Mouse (Mus musculus): ENCODE results near the gene Hoxd3.

Gene Hoxd3

DNA sequence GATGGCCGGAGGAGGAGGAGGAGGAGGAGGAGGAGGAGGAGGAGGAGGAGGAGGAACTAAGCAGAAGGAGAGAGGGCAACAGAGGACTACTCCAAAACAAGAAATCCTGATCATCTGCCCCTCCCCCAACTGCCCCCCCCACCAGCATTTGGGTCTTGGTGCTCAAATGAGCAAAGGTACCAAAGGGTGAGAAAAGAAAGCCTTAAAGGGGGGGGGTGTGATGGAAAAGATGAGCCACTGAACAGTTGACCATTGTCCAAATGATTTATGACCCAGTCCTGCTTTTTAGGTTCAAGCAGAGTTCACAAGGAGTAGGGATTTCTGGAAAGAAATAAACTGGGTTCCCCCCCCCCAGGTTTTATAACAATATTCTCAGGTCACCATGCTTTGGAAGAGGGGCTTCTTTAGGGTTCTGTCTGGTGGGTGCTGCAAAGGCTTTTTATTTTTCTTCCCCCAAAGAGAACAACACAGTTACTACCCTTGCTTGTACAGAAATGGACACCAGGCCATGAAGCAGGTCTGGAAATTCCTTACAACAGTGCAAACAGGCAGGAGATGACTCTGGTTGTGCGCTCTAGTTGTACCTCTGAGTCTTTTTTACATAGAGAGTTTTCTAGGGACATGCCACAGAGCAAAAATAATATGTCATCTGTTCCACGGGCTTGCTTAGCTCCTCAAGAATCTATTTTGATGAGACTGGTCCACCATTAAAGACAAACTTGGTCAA, 29.7 kb downstream of the Hoxd3 start:
- no peak for DNase-seq (ENCODE audit: low spot score in 2 of 2)

DNA sequence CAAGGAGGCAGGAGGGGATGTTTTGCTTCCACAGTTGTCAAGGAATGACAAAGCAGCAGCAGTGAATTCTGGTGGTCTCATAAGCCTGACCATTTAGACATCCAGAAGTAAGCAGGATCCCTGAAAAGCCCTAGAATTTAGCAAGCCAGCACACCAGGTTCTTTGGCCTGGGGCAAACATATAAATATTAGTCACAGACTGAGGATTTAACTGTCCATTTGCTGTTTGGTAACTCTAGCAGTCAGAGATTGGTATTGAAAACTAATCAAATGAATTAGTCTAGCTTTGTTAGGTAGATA, 30.2 kb downstream of the Hoxd3 start:
- no peak for DNase-seq (ENCODE audit: low spot score in 2 of 2)

DNA sequence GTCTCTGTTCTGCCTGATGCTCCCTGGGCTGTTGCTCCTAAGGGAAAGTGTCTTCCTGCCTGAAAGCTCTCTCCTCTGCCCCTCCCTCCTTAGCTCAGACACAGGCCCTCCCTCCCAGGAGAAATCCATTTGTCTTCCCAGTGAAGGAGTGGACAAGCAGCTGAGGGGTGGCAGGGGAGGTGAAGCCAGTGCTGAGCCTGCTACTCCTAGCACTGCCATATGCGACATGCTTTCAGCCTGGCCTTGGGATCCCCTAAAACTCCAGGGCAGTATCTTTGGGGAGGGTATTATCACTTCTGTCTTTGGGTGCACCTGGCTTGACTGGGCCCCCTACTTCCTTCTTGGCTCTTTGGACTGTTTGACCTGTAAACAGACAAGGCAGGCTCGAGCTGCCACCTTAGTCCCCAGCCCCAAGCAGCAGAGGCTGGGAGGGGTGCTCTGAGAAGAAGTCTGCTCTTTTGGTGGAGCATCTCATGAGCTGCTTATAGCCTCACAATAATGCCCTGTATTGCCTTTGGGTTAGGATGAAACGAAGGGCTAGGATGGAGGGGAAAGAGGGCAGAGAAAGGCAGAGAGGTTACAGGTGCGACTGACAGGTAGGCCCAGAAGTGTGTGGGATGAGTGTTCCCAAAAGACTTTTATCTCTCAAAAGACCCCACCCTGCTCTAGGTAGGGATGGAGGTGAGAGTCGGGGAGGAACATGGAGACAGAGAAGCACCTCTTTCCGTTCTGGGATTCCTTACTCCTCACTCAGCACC, 34.0 kb downstream of the Hoxd3 start:
- no peak for DNase-seq (ENCODE audit: low spot score in 2 of 2)

DNA sequence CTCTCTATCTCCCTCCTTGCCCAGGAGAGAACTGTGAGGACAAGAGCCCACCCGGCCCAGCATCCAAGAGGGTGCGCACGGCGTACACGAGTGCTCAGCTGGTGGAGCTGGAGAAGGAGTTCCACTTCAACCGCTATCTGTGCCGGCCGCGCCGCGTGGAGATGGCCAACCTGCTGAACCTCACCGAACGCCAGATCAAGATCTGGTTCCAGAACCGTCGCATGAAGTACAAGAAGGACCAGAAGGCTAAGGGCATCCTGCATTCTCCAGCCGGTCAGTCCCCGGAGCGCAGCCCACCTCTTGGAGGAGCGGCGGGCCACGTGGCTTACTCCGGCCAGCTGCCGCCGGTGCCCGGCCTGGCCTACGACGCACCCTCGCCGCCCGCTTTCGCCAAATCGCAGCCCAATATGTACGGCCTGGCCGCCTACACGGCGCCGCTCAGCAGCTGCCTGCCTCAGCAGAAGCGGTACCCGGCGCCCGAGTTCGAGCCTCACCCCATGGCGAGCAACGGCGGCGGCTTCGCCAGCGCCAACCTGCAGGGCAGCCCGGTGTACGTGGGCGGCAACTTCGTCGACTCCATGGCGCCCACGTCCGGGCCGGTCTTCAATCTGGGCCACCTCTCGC, 34.7 kb downstream of the Hoxd3 start:
- DNase-seq (ENCODE audit: low spot score in 2 of 2): peak in 1 of 2 experiments; percentile 59

DNA sequence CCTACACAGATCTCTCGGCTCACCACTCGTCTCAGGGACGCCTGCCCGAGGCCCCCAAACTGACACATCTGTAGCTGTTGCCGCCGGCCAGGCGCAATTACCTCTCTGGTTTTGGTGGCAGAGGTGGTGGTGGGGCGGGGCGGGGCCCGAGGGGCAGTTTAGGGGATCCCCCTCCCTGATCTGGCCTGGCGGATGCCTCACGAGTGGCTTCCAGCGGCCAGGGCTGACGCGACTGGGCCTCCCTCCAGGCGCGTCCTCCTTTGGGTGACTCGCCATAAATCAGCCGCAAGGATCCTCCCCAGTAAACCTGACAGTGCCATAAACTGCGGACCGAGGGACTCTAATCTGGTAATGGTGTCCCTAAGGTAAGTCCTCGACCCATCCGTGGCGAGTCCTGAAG, 35.3 kb downstream of the Hoxd3 start:
- no peak for DNase-seq (ENCODE audit: low spot score in 2 of 2)

DNA sequence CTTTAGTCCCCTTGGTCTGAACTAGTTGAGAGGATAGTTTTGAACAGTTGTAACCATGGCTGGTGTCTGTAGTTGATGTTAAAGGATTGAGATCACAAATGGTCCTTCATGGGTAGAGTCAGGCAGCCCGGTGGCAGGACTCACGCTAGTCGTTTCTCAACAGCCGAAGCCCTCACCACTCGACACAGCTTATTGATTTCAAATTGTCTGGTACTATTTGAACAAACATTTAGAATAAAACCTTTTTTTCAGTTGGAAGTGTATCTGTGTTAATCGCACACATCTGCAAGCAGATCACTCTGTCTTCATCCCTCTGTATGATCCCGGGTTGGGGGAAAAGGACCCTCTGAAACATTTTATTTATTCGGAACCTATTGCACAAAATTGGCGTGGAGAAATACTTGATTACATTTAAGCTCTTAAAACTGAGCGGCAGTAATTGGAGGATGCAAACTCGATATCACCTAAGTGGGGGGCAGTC, 36.0 kb downstream of the Hoxd3 start:
- DNase-seq (ENCODE audit: low spot score in 2 of 2): no peak

DNA sequence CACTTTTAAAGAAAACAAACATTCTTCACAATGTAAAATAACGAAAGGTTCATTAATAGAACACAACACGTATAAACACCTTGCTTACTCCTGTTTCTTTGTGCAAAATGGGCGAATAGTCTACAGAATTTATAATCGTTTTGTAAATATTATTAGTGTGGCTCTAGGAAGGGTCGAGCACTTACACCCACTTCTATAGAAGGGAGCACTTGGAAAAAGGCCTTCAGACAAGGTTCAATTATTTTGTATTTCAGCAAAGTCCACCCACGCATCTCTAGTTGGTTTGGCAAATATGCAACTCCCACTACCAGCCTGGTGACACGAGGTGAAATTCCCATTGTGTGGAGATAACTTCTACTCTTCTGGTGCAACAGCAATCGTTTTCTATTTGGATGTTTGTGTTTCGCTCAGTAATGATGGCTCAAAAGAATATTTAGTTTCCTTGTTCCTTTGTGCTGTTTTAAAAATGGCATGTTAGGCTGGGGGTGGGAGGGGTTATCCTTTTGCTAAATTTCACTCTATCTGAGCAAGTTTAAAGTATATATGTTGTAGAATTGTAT, 36.8 kb downstream of the Hoxd3 start:
- DNase-seq (ENCODE audit: low spot score in 2 of 2): no peak

DNA sequence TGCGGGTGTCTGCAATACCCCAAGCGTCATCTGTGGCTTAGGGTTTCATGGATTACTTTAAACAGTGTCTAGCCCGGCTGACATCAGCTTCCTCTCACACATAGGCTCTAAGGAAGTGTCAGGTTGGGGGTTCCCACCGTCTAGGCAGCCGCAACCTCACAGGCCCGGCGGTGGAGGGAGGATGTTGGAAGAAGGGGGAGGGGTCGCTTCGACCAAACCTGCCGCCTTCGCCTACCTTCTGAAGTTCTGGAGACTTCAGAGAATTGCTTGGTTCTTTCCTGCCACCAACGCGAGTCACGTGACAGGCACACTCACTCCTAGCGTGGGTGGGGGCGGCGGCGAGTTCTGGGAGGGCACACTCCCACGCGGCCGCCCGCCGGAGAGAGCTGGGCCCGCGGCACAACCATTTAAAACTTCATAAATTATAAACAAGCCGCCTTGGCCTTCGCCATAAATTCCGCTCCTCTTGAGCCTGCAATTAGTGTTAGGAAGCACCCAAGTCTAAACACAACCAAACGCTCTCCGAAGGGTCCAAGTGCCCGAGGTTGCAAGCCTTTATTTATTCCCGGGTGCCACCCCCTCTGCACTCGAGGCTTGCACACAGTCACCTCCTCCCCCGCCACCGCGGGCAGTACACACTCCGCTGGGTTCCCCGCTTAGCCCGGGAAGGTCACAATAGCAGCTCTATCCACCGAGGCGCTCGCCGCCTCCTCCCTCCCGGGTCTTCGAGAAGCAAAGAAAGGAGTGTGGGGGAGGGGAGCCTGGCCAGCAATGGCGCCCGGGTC, 37.8 kb downstream of the Hoxd3 start:
- DNase-seq (ENCODE audit: low spot score in 2 of 2): no peak

DNA sequence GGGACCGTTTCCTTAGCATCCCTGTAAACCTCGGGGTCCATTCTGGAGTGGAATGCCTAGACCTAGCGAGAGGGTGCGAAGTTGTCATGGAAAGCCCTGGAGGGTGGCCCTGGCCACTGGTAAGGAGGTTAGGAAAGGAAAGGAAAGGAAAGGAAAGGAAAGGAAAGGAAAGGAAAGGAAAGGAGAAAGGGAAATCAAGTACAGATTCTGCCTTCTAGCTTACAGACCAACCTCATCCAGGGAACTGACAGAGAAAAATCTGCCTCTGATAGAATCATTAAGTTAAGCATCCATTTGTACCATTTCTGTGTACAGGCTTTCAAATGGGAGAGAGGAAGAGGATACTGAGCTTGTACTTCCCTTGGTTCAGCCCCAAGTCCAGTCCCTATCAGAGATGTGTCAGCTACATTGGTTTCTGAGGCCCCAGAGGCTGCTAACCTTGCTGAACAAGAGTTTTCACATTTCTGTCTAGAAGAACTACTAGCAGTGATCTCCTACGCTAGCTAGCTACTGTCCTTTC, 39.1 kb downstream of the Hoxd3 start:
- no peak for DNase-seq (ENCODE audit: low spot score in 2 of 2)

DNA sequence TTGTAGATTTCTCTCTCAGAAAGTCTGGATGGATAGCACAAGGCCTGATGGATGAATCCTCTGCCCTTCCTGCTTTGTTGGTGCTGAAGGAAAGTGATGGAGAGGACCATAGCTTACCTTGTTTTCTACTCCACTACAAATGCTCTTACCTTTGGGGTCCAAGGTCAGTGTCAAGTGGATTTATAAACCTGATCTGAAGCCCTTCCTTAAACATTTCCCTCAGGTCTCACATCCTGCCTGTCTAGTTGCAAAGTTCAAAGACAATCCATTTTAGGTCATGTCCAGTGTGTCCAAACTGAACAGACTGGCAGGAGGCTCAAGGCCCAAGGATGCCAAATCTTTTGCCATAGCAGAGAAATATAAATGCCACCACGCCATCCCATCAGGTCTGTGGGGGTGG, 40.1 kb downstream of the Hoxd3 start:
- DNase-seq (ENCODE audit: low spot score in 2 of 2): no peak

DNA sequence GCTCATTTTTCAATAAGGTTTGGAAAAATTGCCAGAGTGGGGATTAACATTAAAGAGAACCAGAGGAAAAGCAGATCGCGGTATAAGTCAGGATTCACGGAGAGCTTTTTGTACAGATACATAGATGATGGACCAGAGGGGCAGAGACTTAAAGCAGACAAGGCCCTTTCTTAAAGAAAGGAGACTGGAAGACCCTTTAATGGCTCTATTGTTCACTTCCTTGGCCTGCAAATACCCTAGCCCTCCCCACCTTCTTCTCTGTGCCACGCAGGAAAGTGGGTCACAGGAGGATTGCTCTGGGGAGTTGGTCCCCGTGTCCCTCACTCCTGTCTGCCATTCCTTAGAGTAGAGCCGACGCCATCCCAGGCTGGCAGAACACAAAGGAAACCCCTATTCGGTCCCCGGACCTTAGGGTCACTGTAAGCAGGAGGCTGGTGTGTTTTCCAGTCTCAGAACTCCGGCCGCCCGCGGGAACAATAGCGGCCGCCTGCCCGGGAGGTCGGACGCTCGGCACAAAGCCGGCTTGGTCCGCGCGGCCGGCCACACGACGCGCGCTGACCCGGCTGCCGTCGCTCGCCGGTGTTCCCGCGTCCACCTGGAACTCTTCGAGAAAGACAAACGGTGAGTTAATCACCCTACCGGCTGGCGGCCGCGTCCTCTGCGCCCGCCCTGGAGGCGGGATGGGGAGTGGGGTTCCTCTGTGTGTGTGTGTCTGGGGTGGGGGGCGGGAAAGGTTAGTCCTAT, 40.9 kb downstream of the Hoxd3 start:
- no peak for DNase-seq (ENCODE audit: low spot score in 2 of 2)

DNA sequence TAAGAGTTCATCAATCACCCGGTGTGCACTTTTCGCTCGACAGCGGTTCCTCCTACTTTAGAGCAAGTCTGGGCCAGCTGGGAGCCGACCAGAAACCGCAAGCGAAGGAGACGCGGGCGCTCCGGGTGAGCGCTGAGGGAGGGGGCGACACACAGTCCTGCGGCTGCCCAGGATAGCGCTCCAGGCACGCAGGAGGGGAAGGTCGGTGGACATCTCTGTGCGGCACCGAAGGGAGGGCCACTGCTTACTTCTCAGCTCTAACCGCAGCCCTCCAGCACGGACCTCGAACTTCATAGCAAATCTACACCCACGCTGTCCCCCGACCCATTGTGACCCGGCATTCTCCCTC, 41.4 kb downstream of the Hoxd3 start:
- DNase-seq (ENCODE audit: low spot score in 2 of 2): no peak

DNA sequence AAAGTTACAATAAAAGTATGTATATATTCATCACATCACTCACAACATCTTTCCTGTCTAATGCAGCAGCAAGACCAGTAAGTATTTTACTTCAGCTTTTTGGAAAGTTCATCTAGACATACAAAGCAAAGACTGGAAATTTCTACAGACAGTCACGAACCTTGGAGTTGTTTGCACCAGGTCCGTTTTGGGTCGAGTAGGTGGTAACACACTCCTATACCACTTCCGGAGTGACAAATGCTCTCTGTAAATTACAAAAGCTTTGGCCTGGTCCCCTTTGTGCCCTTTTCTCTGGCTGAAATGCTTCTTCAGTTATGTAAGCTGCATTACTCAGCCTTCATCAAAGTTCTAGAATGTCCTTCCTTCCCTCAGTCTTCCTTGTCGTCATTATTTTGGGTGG, 42.0 kb downstream of the Hoxd3 start:
- DNase-seq (ENCODE audit: low spot score in 2 of 2): no peak

DNA sequence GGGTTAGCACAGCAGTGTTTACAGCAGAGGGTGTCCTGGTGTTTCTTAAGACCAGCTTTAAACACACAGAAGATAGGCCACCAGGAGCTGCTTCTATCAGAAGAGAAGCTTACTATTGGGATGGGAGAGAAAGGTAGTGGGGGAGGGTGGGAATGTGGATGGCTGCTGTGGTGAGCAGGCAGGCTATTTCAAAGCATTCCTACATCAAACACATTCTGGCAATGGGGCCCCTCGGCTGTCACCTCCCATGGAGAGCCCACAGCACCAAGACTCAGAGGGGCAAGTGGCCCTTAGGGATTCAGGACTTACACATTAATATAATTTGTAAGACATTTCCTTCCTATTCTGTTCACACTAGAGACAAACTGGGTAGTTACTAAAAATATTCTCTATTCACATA, 48.4 kb downstream of the Hoxd3 start:
- DNase-seq (ENCODE audit: low spot score in 2 of 2): no peak

DNA sequence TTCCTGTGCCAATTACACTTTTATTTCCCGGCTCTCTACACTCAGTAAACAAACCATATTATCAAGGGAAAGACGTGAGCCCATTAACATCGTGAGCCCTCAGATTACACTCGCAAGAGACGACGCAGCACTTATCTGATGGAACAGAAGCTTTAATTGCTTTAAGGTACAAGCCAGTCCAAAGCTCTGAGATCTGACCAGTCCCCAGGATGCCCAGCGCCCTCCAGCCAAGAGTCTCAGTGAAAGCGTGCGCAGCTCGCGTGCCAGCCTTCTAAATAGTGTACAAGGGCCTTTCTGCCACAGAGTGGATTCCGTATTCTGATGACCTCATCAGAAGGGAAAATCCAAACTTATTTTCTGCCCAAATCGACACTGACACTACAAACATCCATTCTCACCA, 50.2 kb downstream of the Hoxd3 start:
- DNase-seq (ENCODE audit: low spot score in 2 of 2): no peak

DNA sequence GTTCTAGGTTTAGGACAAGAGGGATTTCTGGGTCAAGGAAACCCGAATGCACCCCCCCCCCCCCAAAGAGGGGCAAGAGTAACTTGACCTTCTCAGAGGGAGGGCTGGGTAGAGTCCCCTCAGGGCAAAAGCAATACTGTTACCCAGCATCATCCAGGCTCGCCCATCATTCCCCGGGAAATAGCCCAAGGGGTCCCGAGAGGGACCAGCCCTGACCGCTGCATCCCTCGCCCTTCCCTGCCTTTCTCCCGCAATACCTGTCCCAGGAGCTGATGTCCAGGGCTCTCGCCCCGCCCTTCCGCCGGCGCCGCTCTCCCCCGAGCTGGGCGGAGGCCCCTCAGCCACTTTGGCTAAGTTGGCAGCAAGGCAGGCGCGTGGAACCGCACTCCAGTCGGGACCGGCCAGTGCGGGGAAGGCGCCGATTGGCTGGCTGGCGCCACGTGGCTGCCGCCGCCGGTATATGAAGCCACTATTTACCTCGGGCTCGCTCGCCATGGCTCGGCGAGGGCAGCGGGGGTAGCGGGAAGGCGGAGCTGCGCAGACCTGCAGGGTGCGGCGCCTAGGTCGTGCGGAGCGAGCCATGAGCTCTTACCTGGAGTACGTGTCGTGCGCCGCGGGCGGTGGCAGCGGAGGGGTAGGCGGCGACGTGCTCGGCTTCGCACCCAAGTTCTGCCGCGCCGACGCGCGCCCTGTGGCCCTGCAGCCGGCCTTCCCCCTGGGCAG, 51.0 kb downstream of the Hoxd3 start, which contains the start of gene Hoxd1:
TSS of gene Hoxd1 (plus strand) at position 459 of the 723 bp plus-strand sequence.
- no peak for DNase-seq (ENCODE audit: low spot score in 2 of 2)

DNA sequence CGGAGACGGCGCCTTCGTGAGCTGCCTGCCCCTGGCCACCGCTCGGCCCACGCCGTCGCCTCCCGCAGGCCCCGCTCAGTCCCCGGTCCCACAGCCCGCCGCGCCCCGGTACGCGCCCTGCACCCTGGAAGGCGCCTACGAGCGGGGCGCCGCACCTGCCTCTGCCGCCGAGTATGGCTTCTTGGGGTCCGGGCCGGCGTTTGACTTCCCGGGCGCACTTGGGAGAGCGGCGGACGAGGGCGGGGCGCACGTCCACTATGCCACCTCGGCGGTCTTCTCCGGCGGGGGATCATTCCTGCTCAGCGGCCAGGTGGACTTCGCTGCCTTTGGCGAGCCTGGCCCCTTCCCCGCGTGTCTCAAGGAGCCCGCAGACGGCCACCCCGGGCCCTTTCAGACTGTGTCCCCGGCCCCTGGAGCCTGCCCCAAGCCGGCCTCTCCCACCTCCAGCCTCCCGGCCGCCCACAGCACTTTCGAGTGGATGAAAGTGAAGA, 51.6 kb downstream of the Hoxd3 start:
- DNase-seq (ENCODE audit: low spot score in 2 of 2): no peak

DNA sequence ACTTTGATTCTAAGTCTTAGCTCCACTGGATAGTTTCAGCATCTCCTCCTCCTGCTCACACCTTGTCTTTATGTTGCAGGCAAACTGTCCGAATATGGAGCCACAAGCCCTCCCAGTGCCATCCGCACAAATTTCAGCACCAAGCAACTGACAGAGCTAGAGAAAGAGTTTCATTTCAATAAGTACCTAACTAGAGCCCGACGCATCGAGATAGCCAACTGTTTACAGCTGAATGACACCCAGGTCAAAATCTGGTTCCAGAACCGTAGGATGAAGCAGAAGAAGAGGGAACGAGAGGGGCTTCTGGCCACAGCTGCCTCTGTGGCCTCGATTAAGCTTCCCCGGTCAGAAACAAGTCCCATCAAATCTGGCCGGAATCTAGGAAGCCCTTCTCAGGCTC, 52.2 kb downstream of the Hoxd3 start:
- no peak for DNase-seq (ENCODE audit: low spot score in 2 of 2)

DNA sequence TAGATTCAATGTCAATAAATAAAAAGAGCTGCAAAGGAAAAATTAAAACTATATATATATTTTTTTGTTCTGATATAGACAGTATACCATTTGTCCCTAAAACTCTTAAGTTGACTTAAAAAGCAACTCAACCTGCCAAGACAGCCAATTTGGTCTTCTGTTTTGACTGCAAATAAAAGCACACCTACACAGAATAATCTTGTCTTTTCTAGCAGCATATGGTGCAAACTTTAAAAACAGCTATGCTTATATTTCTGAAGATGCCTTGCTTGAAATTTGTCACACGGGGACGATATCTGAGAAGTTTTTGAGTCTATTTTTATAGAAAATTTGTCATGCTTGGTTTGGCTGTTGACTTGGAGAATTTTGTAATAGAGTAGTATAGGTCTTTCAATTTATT, 62.6 kb downstream of the Hoxd3 start:
- no peak for DNase-seq (ENCODE audit: low spot score in 2 of 2)
